Comparison of ENCODE assay signal across 1 mouse cellular context in genomic region chr10:93699689-93700478, GRCm38 (mm10).
TF ChIP-seq lines count a peak whose summit lies in the region.

No protein-coding gene starts in this region.

TF ChIP-seq in CH12.LX, 34 proteins besides CTCF, POLR2A, EP300 and RAD21 (continued from another document):
- TF ChIP-seq IRF4 (IDR thresholded peaks at IDR 0.05; ENCODE audit: low read depth, low read length), result no peak
- TF ChIP-seq GABPA (IDR thresholded peaks at IDR 0.05; ENCODE audit: insufficient replicate concordance, low read depth, low read length), result no peak
- no peak for TF ChIP-seq E2F4 (IDR thresholded peaks at IDR 0.05; ENCODE audit: insufficient replicate concordance, low read depth, low read length)
TF ChIP-seq in CH12.LX: peak in this region for 0.
